Mouse (Mus musculus): Measurements from ENCODE around the gene Sgtb. TPM values are rescaled to one million over a fixed set of nuclear protein-coding genes. Genes with fewer than 3 reads are reported as not detected.

Gene Sgtb
- polyA plus RNA-seq, 1 experiment from 2014 or later, result 3.3 TPM

- DNase-seq (ENCODE audit: low spot score) (no peak), ATAC-seq (ENCODE audit: low FRiP score, low TSS enrichment) (no peak)
- Histone ChIP-seq H3K4me1 (replicated peaks; ENCODE audit: control insufficient read depth, insufficient read depth) (no peaks in the 10 kb centered on the region), H3K27ac (replicated peaks) (no peak overlapping the region), H3K36me3 (ENCODE audit: control insufficient read depth, insufficient read depth, low read length) (peaks cover 17% of the 10 kb centered on the region), H3K4me2 (replicated peaks; ENCODE audit: low read depth) (no peak overlapping the region), H3K4me3 (ENCODE audit: low read depth, low read length) (no peak overlapping the region), H3K9me3 (ENCODE audit: control insufficient read depth, low read length) (no peaks in the 10 kb centered on the region), H3K9ac (ENCODE audit: low read length) (no peak overlapping the region), H3K27me3 (ENCODE audit: control insufficient read depth, insufficient read depth, low read length) (no peaks in the 10 kb centered on the region)
- 88% methylated on average over 3 of the region's 3 CpGs for WGBS
- TF ChIP-seq CTCF (IDR thresholded peaks at IDR 0.05; ENCODE audit: low read depth), result no peak
- TF ChIP-seq EP300 (optimal IDR thresholded peaks at IDR 0.05), result no peak
Observed at GRCm38 (mm10) chr13:104145646-104146045, 36.1 kb downstream of the Sgtb start.

GRCm38 (mm10) chr13:104154180-104154579, 44.6 kb downstream of the Sgtb start:
- no peak overlapping the region for H3K4me3 ChIP-seq (ENCODE audit: low read depth, low read length)

GRCm38 (mm10) chr13:104155106-104155505, 45.6 kb downstream of the Sgtb start:
- Histone ChIP-seq H3K4me1 (replicated peaks; ENCODE audit: control insufficient read depth, insufficient read depth) (no peaks in the 10 kb centered on the region), H3K36me3 (ENCODE audit: control insufficient read depth, insufficient read depth, low read length) (peaks cover 4% of the 10 kb centered on the region; the same call in 1 of the 2 replicates), H3K9ac (ENCODE audit: low read length) (no peak overlapping the region), H3K4me3 (ENCODE audit: low read depth, low read length) (no peak overlapping the region), H3K4me2 (replicated peaks; ENCODE audit: low read depth) (no peak overlapping the region), H3K27ac (replicated peaks) (no peak overlapping the region), H3K9me3 (ENCODE audit: control insufficient read depth, low read length) (no peaks in the 10 kb centered on the region), H3K27me3 (ENCODE audit: control insufficient read depth, insufficient read depth, low read length) (no peaks in the 10 kb centered on the region)
- DNase-seq (ENCODE audit: low spot score), result no peak
- ATAC-seq (ENCODE audit: low FRiP score, low TSS enrichment), result no peak
- 86% methylated on average over 7 of the region's 7 CpGs for WGBS
- TF ChIP-seq EP300 (optimal IDR thresholded peaks at IDR 0.05) (no peak), CTCF (IDR thresholded peaks at IDR 0.05; ENCODE audit: low read depth) (no peak)

More at GRCm38 (mm10) chr13:104154180-104154579, 44.6 kb downstream of the Sgtb start:
- Histone ChIP-seq H3K9ac (ENCODE audit: low read length) (no peak overlapping the region), H3K4me1 (replicated peaks; ENCODE audit: control insufficient read depth, insufficient read depth) (no peaks in the 10 kb centered on the region), H3K9me3 (ENCODE audit: control insufficient read depth, low read length) (no peaks in the 10 kb centered on the region), H3K36me3 (ENCODE audit: control insufficient read depth, insufficient read depth, low read length) (peaks cover 3% of the 10 kb centered on the region; the same call in 1 of the 2 replicates), H3K4me2 (replicated peaks; ENCODE audit: low read depth) (no peak overlapping the region), H3K27ac (replicated peaks) (no peak overlapping the region), H3K27me3 (ENCODE audit: control insufficient read depth, insufficient read depth, low read length) (no peaks in the 10 kb centered on the region)
- ATAC-seq (ENCODE audit: low FRiP score, low TSS enrichment) (no peak), DNase-seq (ENCODE audit: low spot score) (no peak)
- WGBS, result 91% methylated on average over 5 of the region's 5 CpGs
- TF ChIP-seq CTCF (IDR thresholded peaks at IDR 0.05; ENCODE audit: low read depth) (no peak), EP300 (optimal IDR thresholded peaks at IDR 0.05) (no peak)

GRCm38 (mm10) chr13:104155686-104156085, 46.1 kb downstream of the Sgtb start:
- H3K36me3 ChIP-seq (ENCODE audit: control insufficient read depth, insufficient read depth, low read length), result peaks cover 4% of the 10 kb centered on the region; the same call in 1 of the 2 replicates
- no peak for ATAC-seq (ENCODE audit: low FRiP score, low TSS enrichment)
- no peaks in the 10 kb centered on the region for H3K27me3 ChIP-seq (ENCODE audit: control insufficient read depth, insufficient read depth, low read length)
- no peaks in the 10 kb centered on the region for H3K9me3 ChIP-seq (ENCODE audit: control insufficient read depth, low read length)
- no peak overlapping the region for H3K4me3 ChIP-seq (ENCODE audit: low read depth, low read length)
- no peaks in the 10 kb centered on the region for H3K4me1 ChIP-seq (replicated peaks; ENCODE audit: control insufficient read depth, insufficient read depth)
- no peak overlapping the region for H3K27ac ChIP-seq (replicated peaks)
- TF ChIP-seq EP300 (optimal IDR thresholded peaks at IDR 0.05) (no peak), CTCF (IDR thresholded peaks at IDR 0.05; ENCODE audit: low read depth) (no peak)
- 38% methylated on average over 1 of the region's 1 CpGs for WGBS
- no peak overlapping the region for H3K4me2 ChIP-seq (replicated peaks; ENCODE audit: low read depth)
- no peak for DNase-seq (ENCODE audit: low spot score)
- H3K9ac ChIP-seq (ENCODE audit: low read length), result no peak overlapping the region

- DNase-seq (ENCODE audit: low spot score) (no peak), ATAC-seq (ENCODE audit: low FRiP score, low TSS enrichment) (no peak)
- H3K27me3 ChIP-seq (ENCODE audit: control insufficient read depth, insufficient read depth, low read length), result no peaks in the 10 kb centered on the region
- WGBS, result 75% methylated on average over 5 of the region's 5 CpGs
- H3K4me2 ChIP-seq (replicated peaks; ENCODE audit: low read depth), result no peak overlapping the region
- peaks cover 4% of the 10 kb centered on the region; the same call in 1 of the 2 replicates for H3K36me3 ChIP-seq (ENCODE audit: control insufficient read depth, insufficient read depth, low read length)
- no peaks in the 10 kb centered on the region for H3K9me3 ChIP-seq (ENCODE audit: control insufficient read depth, low read length)
- H3K9ac ChIP-seq (ENCODE audit: low read length), result no peak overlapping the region
- H3K27ac ChIP-seq (replicated peaks), result no peak overlapping the region
- no peak for TF ChIP-seq EP300 (optimal IDR thresholded peaks at IDR 0.05)
- no peak for TF ChIP-seq CTCF (IDR thresholded peaks at IDR 0.05; ENCODE audit: low read depth)
- H3K4me3 ChIP-seq (ENCODE audit: low read depth, low read length), result no peak overlapping the region
- H3K4me1 ChIP-seq (replicated peaks; ENCODE audit: control insufficient read depth, insufficient read depth), result no peaks in the 10 kb centered on the region
Observed at GRCm38 (mm10) chr13:104171711-104172110, 62.2 kb downstream of the Sgtb start.

GRCm38 (mm10) chr13:104172498-104172897, 63.0 kb downstream of the Sgtb start:
- Histone ChIP-seq H3K27me3 (ENCODE audit: control insufficient read depth, insufficient read depth, low read length) (no peaks in the 10 kb centered on the region), H3K4me3 (ENCODE audit: low read depth, low read length) (no peak overlapping the region), H3K27ac (replicated peaks) (no peak overlapping the region), H3K9ac (ENCODE audit: low read length) (no peak overlapping the region), H3K4me2 (replicated peaks; ENCODE audit: low read depth) (no peak overlapping the region), H3K36me3 (ENCODE audit: control insufficient read depth, insufficient read depth, low read length) (peaks cover 4% of the 10 kb centered on the region; the same call in 1 of the 2 replicates), H3K9me3 (ENCODE audit: control insufficient read depth, low read length) (no peaks in the 10 kb centered on the region), H3K4me1 (replicated peaks; ENCODE audit: control insufficient read depth, insufficient read depth) (peaks cover 2% of the 10 kb centered on the region; the same call in 1 of the 2 replicates)
- TF ChIP-seq CTCF (IDR thresholded peaks at IDR 0.05; ENCODE audit: low read depth), result no peak
- no peak for TF ChIP-seq EP300 (optimal IDR thresholded peaks at IDR 0.05)
- ATAC-seq (ENCODE audit: low FRiP score, low TSS enrichment) (no peak), DNase-seq (ENCODE audit: low spot score) (no peak)
